Mouse (Mus musculus) ES-Bruce4 (cell line): ENCODE measurements around the gene Neurl1b.

Experiments
- CTCF ChIP-seq: IDR thresholded peaks from one replicate; pipeline ENCODE4 v1.8.1; 2011; ENCODE audit warnings: low read depth, low read length
- EP300 ChIP-seq: IDR thresholded peaks from 2 replicates; pipeline ENCODE4 v1.6.1; 2011; ENCODE audit warnings: low read depth, low read length; ENCODE audit not compliant: insufficient read depth

- TF ChIP-seq CTCF (no peak), EP300 (no peak)
Measured at GRCm38 (mm10) chr17:26433295-26433694, 18.7 kb downstream of the Neurl1b start.
